In genomic region chr5:135077564-135078481, GRCm38 (mm10) we compare ENCODE assay signal across 8 mouse cellular contexts. TPM values are rescaled to one million over a fixed set of nuclear protein-coding genes. Genes with fewer than 3 reads are reported as not detected.
DNase-seq lines count a peak whose midpoint lies in the region; ATAC-seq and TF ChIP-seq lines count a peak whose summit lies in the region.

Gene Vps37d (minus strand): TSS chr5:135078266.

- no peaks in the 10 kb centered on the region for H3K79me2 ChIP-seq in liver, adult 2 months (ENCODE audit: control insufficient read depth, insufficient read depth, low read length)
- no peaks in the 10 kb centered on the region for H3K79me2 ChIP-seq in myocyte (ENCODE audit: control insufficient read depth, insufficient read depth)

- H3K27ac ChIP-seq in bone marrow macrophage, adult 2 months (ENCODE audit: insufficient read depth, low read depth, low read length) = no peak within 1 kb of the TSS
- H3K27ac ChIP-seq in embryonic fibroblast, embryonic 13.5 days (ENCODE audit: insufficient read depth, low read length) = no peak within 1 kb of the TSS
- no peak within 1 kb of the TSS for H3K27ac ChIP-seq in heart, embryonic 11.5 days (ENCODE audit: low read depth, low read length)
- H3K27ac ChIP-seq in kidney, embryonic 16.5 days (ENCODE audit: low read length) = peak within 1 kb of the TSS; percentile 84
- H3K27ac ChIP-seq in liver, adult 2 months (replicated peaks; ENCODE audit: insufficient read depth, low read depth, low read length) = no peak within 1 kb of the TSS

- no peak for TF ChIP-seq POLR2A in bone marrow macrophage, adult 2 months (IDR thresholded peaks at IDR 0.05; ENCODE audit: borderline replicate concordance, low read depth, low read length)
- TF ChIP-seq POLR2A in embryonic fibroblast, embryonic 13.5 days (IDR thresholded peaks at IDR 0.05; ENCODE audit: low read depth, low read length) = no peak
- TF ChIP-seq POLR2A in liver, adult 2 months (IDR thresholded peaks at IDR 0.05; ENCODE audit: extremely low read depth, insufficient read depth, low read length) = no peak
- no peak for TF ChIP-seq POLR2A in myocyte (IDR thresholded peaks at IDR 0.05; ENCODE audit: insufficient read length, low read depth)

- peak within 1 kb of the TSS; percentile 90 for H3K9ac ChIP-seq in heart, embryonic 11.5 days (ENCODE audit: low read depth, low read length)
- H3K9ac ChIP-seq in kidney, embryonic 16.5 days (replicated peaks; ENCODE audit: low read length) = peak within 1 kb of the TSS; percentile 85
- peak within 1 kb of the TSS; percentile 90 for H3K9ac ChIP-seq in liver, adult 2 months (ENCODE audit: low read depth, low read length)

- H3K4me1 ChIP-seq in bone marrow macrophage, adult 2 months (ENCODE audit: control insufficient read depth, insufficient read depth, low read length) = no peaks in the 10 kb centered on the region
- no peaks in the 10 kb centered on the region for H3K4me1 ChIP-seq in embryonic fibroblast, embryonic 13.5 days (ENCODE audit: control insufficient read depth, insufficient read depth, low read length)
- H3K4me1 ChIP-seq in heart, embryonic 11.5 days (ENCODE audit: control insufficient read depth, insufficient read depth, low read length) = peaks cover 7% of the 10 kb centered on the region
- H3K4me1 ChIP-seq in kidney, embryonic 16.5 days (ENCODE audit: insufficient read depth, low read length) = peaks cover 22% of the 10 kb centered on the region
- peaks cover 7% of the 10 kb centered on the region for H3K4me1 ChIP-seq in liver, adult 2 months (ENCODE audit: control insufficient read depth, insufficient read depth, low read length)

- H3K4me3 ChIP-seq in bone marrow macrophage, adult 2 months (ENCODE audit: insufficient read depth, low read length) = peak within 1 kb of the TSS; percentile 55
- peak within 1 kb of the TSS; percentile 74 for H3K4me3 ChIP-seq in embryonic fibroblast, embryonic 13.5 days (ENCODE audit: insufficient read depth, low read length)
- H3K4me3 ChIP-seq in heart, embryonic 11.5 days (ENCODE audit: low read depth, low read length) = peak within 1 kb of the TSS; percentile 79
- peak within 1 kb of the TSS; percentile 89 for H3K4me3 ChIP-seq in kidney, embryonic 16.5 days (ENCODE audit: low read length)
- peak within 1 kb of the TSS; percentile 70 for H3K4me3 ChIP-seq in liver, adult 2 months (ENCODE audit: insufficient read depth, low read depth, low read length)
- H3K4me3 ChIP-seq in myocyte = peak within 1 kb of the TSS; percentile 28

- peak within 1 kb of the TSS; percentile 98 for H3K4me2 ChIP-seq in heart, embryonic 11.5 days
- H3K4me2 ChIP-seq in kidney, embryonic 16.5 days (replicated peaks; ENCODE audit: low read depth, low read length) = peak within 1 kb of the TSS; percentile 84
- H3K4me2 ChIP-seq in myocyte (ENCODE audit: low read depth) = peak within 1 kb of the TSS; percentile 70

- H3K36me3 ChIP-seq in heart, embryonic 11.5 days (ENCODE audit: control insufficient read depth, insufficient read depth, low read length) = no peaks in the 10 kb centered on the region
- H3K36me3 ChIP-seq in kidney, embryonic 16.5 days (ENCODE audit: insufficient read depth, low read length) = peaks cover 4% of the 10 kb centered on the region; the same call in 1 of the 2 replicates
- H3K36me3 ChIP-seq in liver, adult 2 months (ENCODE audit: control insufficient read depth, insufficient read depth, low read length) = no peaks in the 10 kb centered on the region
- no peaks in the 10 kb centered on the region for H3K36me3 ChIP-seq in myocyte (ENCODE audit: control insufficient read depth, insufficient read depth)
- H3K36me3 ChIP-seq in splenic B cell, adult 2 months (ENCODE audit: control insufficient read depth, insufficient read depth, low read length, poor library complexity, severe bottlenecking) = no peaks in the 10 kb centered on the region

- peak; percentile 51 for TF ChIP-seq CTCF in bone marrow macrophage, adult 2 months (IDR thresholded peaks at IDR 0.05; ENCODE audit: low read depth, low read length)
- peak; percentile 33; the same call in 1 of the 2 replicates for TF ChIP-seq CTCF in embryonic fibroblast, embryonic 13.5 days (IDR thresholded peaks at IDR 0.05; ENCODE audit: borderline replicate concordance, insufficient read depth, low read length)
- peak; percentile 80 for TF ChIP-seq CTCF in liver, adult 2 months (IDR thresholded peaks at IDR 0.05; ENCODE audit: low read depth, low read length)

- peaks cover 5% of the 10 kb centered on the region; the same call in 1 of the 2 replicates for H3K27me3 ChIP-seq in heart, embryonic 11.5 days (ENCODE audit: control insufficient read depth, insufficient read depth, low read length)
- no peaks in the 10 kb centered on the region for H3K27me3 ChIP-seq in kidney, embryonic 16.5 days (ENCODE audit: insufficient read depth, low read length)
- no peaks in the 10 kb centered on the region for H3K27me3 ChIP-seq in liver, adult 2 months (ENCODE audit: control insufficient read depth, insufficient read depth, low read length)
- peaks cover 19% of the 10 kb centered on the region for H3K27me3 ChIP-seq in myocyte (ENCODE audit: control insufficient read depth, insufficient read depth, insufficient read length)
- no peaks in the 10 kb centered on the region for H3K27me3 ChIP-seq in splenic B cell, adult 2 months (ENCODE audit: control insufficient read depth, insufficient read depth, low read length, poor library complexity, severe bottlenecking)

- no peaks in the 10 kb centered on the region for H3K9me3 ChIP-seq in heart, embryonic 11.5 days (replicated peaks; ENCODE audit: control insufficient read depth, low read length)
- H3K9me3 ChIP-seq in kidney, embryonic 16.5 days (ENCODE audit: low read length) = 0 out of 2 replicates have a peak, but pooled peaks cover 3% of the 10 kb centered on the region

- WGBS in heart, embryonic 11.5 days (ENCODE audit: insufficient replicate concordance) = under 1% methylated on average over 49 of the region's 83 CpGs
- WGBS in kidney, embryonic 16.5 days = under 1% methylated on average over 60 of the region's 83 CpGs
- 2% methylated on average over 77 of the region's 83 CpGs for WGBS in liver, adult 2 months

- peak; percentile 92 for DNase-seq in A20 (ENCODE audit: low read depth, low spot score)
- peak; percentile 37 for DNase-seq in liver, adult 2 months (ENCODE audit: extremely low read depth, low read depth, low spot score)
- DNase-seq in splenic B cell, adult 2 months (ENCODE audit: low read depth, low spot score) = peak; percentile 90

- H3ac ChIP-seq in myocyte (ENCODE audit: control insufficient read depth, insufficient read length) = peak within 1 kb of the TSS; percentile 74

- peak; percentile 82 for ATAC-seq in heart, embryonic 11.5 days (replicated peaks; ENCODE audit: insufficient number of reproducible peaks, low FRiP score, low TSS enrichment)
- ATAC-seq in kidney, embryonic 16.5 days (ENCODE audit: low FRiP score, low TSS enrichment) = peak; percentile 85

TF ChIP-seq in myocyte, 11 proteins besides CTCF, POLR2A, EP300 and RAD21:
- TF ChIP-seq SRF (IDR thresholded peaks at IDR 0.05; ENCODE audit: control insufficient read depth, insufficient read length, low read depth) (no peak), USF1 (IDR thresholded peaks at IDR 0.05; ENCODE audit: low read depth) (no peak), REST (IDR thresholded peaks at IDR 0.05; ENCODE audit: insufficient read depth, insufficient read length) (no peak), TCF12 (IDR thresholded peaks at IDR 0.05; ENCODE audit: insufficient read depth, poor library complexity, severe bottlenecking) (no peak), MAX (IDR thresholded peaks at IDR 0.05; ENCODE audit: low read depth) (no peak), MYOD1 (IDR thresholded peaks at IDR 0.05; ENCODE audit: control insufficient read depth in 1 of 3, insufficient read length in 2 of 3, low read depth in 2 of 3) (no peak), TCF3 (IDR thresholded peaks at IDR 0.05; ENCODE audit: insufficient read length, low read depth) (no peak), MYOG (IDR thresholded peaks at IDR 0.05; ENCODE audit: control insufficient read depth in 1 of 3, insufficient read depth in 1 of 3, insufficient read length in 2 of 3, low read depth in 2 of 3) (no peak), POLR2AphosphoS2 (IDR thresholded peaks at IDR 0.05; ENCODE audit: insufficient read length, low read depth) (no peak), CEBPB (IDR thresholded peaks at IDR 0.05; ENCODE audit: insufficient read depth, poor library complexity, severe bottlenecking) (no peak), E2F4 (IDR thresholded peaks at IDR 0.05; ENCODE audit: insufficient read depth) (no peak)

RNA-seq across cellular contexts. Expression of gene Vps37d, which starts in this region (rescaled TPM):
- polyA plus RNA-seq in bone marrow macrophage, adult 2 months (2012; ENCODE audit: insufficient read depth, insufficient read length, missing spikeins) = not detected in 2 replicates
- polyA plus RNA-seq in embryonic fibroblast, embryonic 13.5 days (2011; ENCODE audit: insufficient read length, low read depth, missing spikeins) = 3.0 and 4.0 TPM in 2 replicates
- 2.0 and 2.6 TPM in 2 replicates for polyA plus RNA-seq in heart, embryonic 11.5 days (2014; fragmentation: Nextera tagmentation; extraction: Ambion mirVana)
- 7.6 and 8.6 TPM in 2 replicates for polyA plus RNA-seq in kidney, embryonic 16.5 days (2015; fragmentation: Nextera tagmentation; extraction: Ambion mirVana)
- total RNA-seq in liver, adult 2 months (2014; rRNA removed) = 0.13 and 0.18 TPM in 2 replicates
- 0.60 and 0.66 TPM in 2 replicates for polyA plus RNA-seq in liver, adult 2 months (2012; rRNA removed)
- 3.3 TPM for polyA plus RNA-seq in myocyte (2012; fragmentation: generic; extraction: Trizol)

Comparison
In these comparisons a context has a peak if more than half of its experiments do, and no peak if none do; other contexts are left out.
1. Peak in DNase-seq, H3K4me3 ChIP-seq and H3K9ac ChIP-seq in liver, adult 2 months; RNA of the gene not detected or under 1 TPM.
2. DNase-seq: peak in every context shown above with its lines; median percentile 92 in A20; 90 in splenic B cell, adult 2 months; 37 in liver, adult 2 months.
3. H3K4me3 ChIP-seq: peak in every context shown above with its lines; median percentile 89 in kidney, embryonic 16.5 days; 79 in heart, embryonic 11.5 days; 74 in embryonic fibroblast, embryonic 13.5 days; 70 in liver, adult 2 months; 55 in bone marrow macrophage, adult 2 months; 28 in myocyte.